Mouse (Mus musculus) hematopoietic stem cell, adult 5-6 weeks (primary cell): ENCODE results near the gene Fam219a. TPM values are rescaled to one million over a fixed set of nuclear protein-coding genes. Genes with fewer than 3 reads are reported as not detected.

ENCODE experiments used
- ATAC-seq, 2 experiments: fragments of 125-278 bp in 1 of 2; replicated peaks in 1 of 2; 2 replicates each; pipeline ENCODE4 v1.8.0; 2016 to 2017; ENCODE audit warnings: inconsistent platforms in 2 of 2, mild to moderate bottlenecking in 2 of 2, moderate number of reproducible peaks in 2 of 2, low read depth in 1 of 2, moderate TSS enrichment in 1 of 2; ENCODE audit not compliant: low FRiP score in 2 of 2, poor library complexity in 2 of 2, severe bottlenecking in 2 of 2, insufficient read depth in 1 of 2, low TSS enrichment in 1 of 2
- total RNA-seq: library from RNA; stranded (forward); fragments of 172-1452, 232-1000 nt; gene quantifications from 2 replicates; pipeline ENCODE4 v1.2.3, GENCODE M21; 2017

Gene Fam219a
- total RNA-seq, 1 experiment from 2014 or later, result 2.2 TPM

- no peak for ATAC-seq
Observed at GRCm38 (mm10) chr4:41497046-41497445, 72.3 kb downstream of the Fam219a start.

GRCm38 (mm10) chr4:41495850-41496249, 73.5 kb downstream of the Fam219a start:
- ATAC-seq, result no peak

- ATAC-seq, result no peak
Observed at GRCm38 (mm10) chr4:41495076-41495475, 74.3 kb downstream of the Fam219a start.

GRCm38 (mm10) chr4:41494378-41494777, 75.0 kb downstream of the Fam219a start:
- ATAC-seq, result no peak

- no peak for ATAC-seq
Observed at GRCm38 (mm10) chr4:41493464-41494116, 75.7 kb downstream of the Fam219a start.

- ATAC-seq, result no peak
Observed at GRCm38 (mm10) chr4:41492951-41493350, 76.4 kb downstream of the Fam219a start.

GRCm38 (mm10) chr4:41481601-41482017, 87.7 kb downstream of the Fam219a start:
- no peak for ATAC-seq

GRCm38 (mm10) chr4:41480254-41480653, 89.1 kb downstream of the Fam219a start:
- ATAC-seq, result no peak

GRCm38 (mm10) chr4:41479456-41479804, 89.9 kb downstream of the Fam219a start:
- ATAC-seq, result no peak

GRCm38 (mm10) chr4:41478751-41479455, 90.4 kb downstream of the Fam219a start:
- ATAC-seq, result no peak

GRCm38 (mm10) chr4:41477648-41478160, 91.6 kb downstream of the Fam219a start:
- ATAC-seq, result no peak

GRCm38 (mm10) chr4:41471384-41471689, 98.0 kb downstream of the Fam219a start:
- no peak for ATAC-seq

GRCm38 (mm10) chr4:41470684-41471383, 98.5 kb downstream of the Fam219a start:
- no peak for ATAC-seq

- ATAC-seq, result no peak
Observed at GRCm38 (mm10) chr4:41470051-41470683, 99.2 kb downstream of the Fam219a start.

GRCm38 (mm10) chr4:41469199-41469598, 100.1 kb downstream of the Fam219a start:
- ATAC-seq, result no peak

- ATAC-seq, result 0 out of 4 replicates have a peak, but pooled peaks of 1 of the 2 experiments have one; percentile 8
Observed at GRCm38 (mm10) chr4:41468396-41469080, 100.8 kb downstream of the Fam219a start.
